Mouse (Mus musculus) E14TG2a.4 (cell line): ENCODE measurements at regions not wholly inside any gene's neighbourhood (a gene's known extent, or its start where the extent isn't known, plus 50 kb on each side); places are given as distances from the start of the nearest gene placed in this dataset.

Source experiments
- H3K27me3 ChIP-seq: 2 replicates; pipeline ENCODE4 v1.6.1; 2014; ENCODE audit warnings: low read length, control low read depth; ENCODE audit not compliant: insufficient read depth
- H3K36me3 ChIP-seq: 2 replicates; pipeline ENCODE4 v1.6.1; 2014; ENCODE audit warnings: low read length, control low read depth; ENCODE audit not compliant: insufficient read depth
- H3K4me1 ChIP-seq: replicated peaks from 2 replicates; pipeline ENCODE4 v1.6.1; 2014; ENCODE audit warnings: low read depth, low read length, control low read depth
- H3K4me3 ChIP-seq: replicated peaks from 2 replicates; pipeline ENCODE4 v1.5.1; 2014; ENCODE audit warnings: mild to moderate bottlenecking, low read length
- H3K9me3 ChIP-seq: 2 replicates; pipeline ENCODE4 v1.6.1; 2014; ENCODE audit warnings: low read length, control low read depth
- CTCF ChIP-seq: conservative IDR thresholded peaks from 2 replicates; pipeline ENCODE4 v1.5.1; 2014; ENCODE audit warnings: low read length
- NANOG ChIP-seq: IDR thresholded peaks from 2 replicates; pipeline ENCODE4 v1.6.1; 2014; ENCODE audit warnings: borderline replicate concordance, low read length, mixed read lengths
- POU5F1 ChIP-seq: IDR thresholded peaks from 2 replicates; pipeline ENCODE4 v1.6.1; 2014; ENCODE audit warnings: low read length, borderline replicate concordance

GRCm38 (mm10) chr8:117863837-117864236 is 62.1 kb upstream of the Mphosph6 start:
- Histone ChIP-seq H3K4me3 (no peak overlapping the region), H3K4me1 (peaks cover 11% of the 10 kb centered on the region), H3K9me3 (no peaks in the 10 kb centered on the region), H3K36me3 (no peaks in the 10 kb centered on the region), H3K27me3 (peaks cover 9% of the 10 kb centered on the region)
- TF ChIP-seq NANOG (no peak), CTCF (peak; percentile 71)

GRCm38 (mm10) chr8:117862318-117862717 is 60.6 kb upstream of the Mphosph6 start:
- no peak overlapping the region for H3K4me3 ChIP-seq
- peaks cover 11% of the 10 kb centered on the region for H3K4me1 ChIP-seq
- no peaks in the 10 kb centered on the region for H3K9me3 ChIP-seq
- H3K36me3 ChIP-seq = no peaks in the 10 kb centered on the region
- H3K27me3 ChIP-seq = peaks cover 9% of the 10 kb centered on the region
- TF ChIP-seq POU5F1 = no peak
- no peak for TF ChIP-seq NANOG
- TF ChIP-seq CTCF = no peak

GRCm38 (mm10) chr8:117859734-117860133 is 58.0 kb upstream of the Mphosph6 start:
- Histone ChIP-seq H3K4me3 (peak overlapping the region; percentile 49), H3K36me3 (no peaks in the 10 kb centered on the region)

GRCm38 (mm10) chr8:117859095-117859494 is 57.4 kb upstream of the Mphosph6 start:
- Histone ChIP-seq H3K27me3 (peaks cover 9% of the 10 kb centered on the region), H3K4me1 (peaks cover 24% of the 10 kb centered on the region), H3K9me3 (no peaks in the 10 kb centered on the region), H3K4me3 (no peak overlapping the region), H3K36me3 (no peaks in the 10 kb centered on the region)
- TF ChIP-seq POU5F1 = no peak
- no peak for TF ChIP-seq NANOG
- no peak for TF ChIP-seq CTCF

More at GRCm38 (mm10) chr8:117859734-117860133, 58.0 kb upstream of the Mphosph6 start:
- Histone ChIP-seq H3K9me3 (no peaks in the 10 kb centered on the region), H3K4me1 (peaks cover 17% of the 10 kb centered on the region), H3K27me3 (peaks cover 9% of the 10 kb centered on the region)
- TF ChIP-seq NANOG = no peak
- TF ChIP-seq CTCF = no peak
- TF ChIP-seq POU5F1 = no peak

- Histone ChIP-seq H3K9me3 (no peaks in the 10 kb centered on the region), H3K4me3 (no peak overlapping the region), H3K36me3 (no peaks in the 10 kb centered on the region), H3K4me1 (peaks cover 53% of the 10 kb centered on the region), H3K27me3 (peaks cover 9% of the 10 kb centered on the region)
- no peak for TF ChIP-seq CTCF
- TF ChIP-seq NANOG = no peak
- TF ChIP-seq POU5F1 = no peak
Measured at GRCm38 (mm10) chr8:117856121-117856520, 54.4 kb upstream of the Mphosph6 start.

GRCm38 (mm10) chr8:117854942-117855491 is 53.3 kb upstream of the Mphosph6 start:
- Histone ChIP-seq H3K36me3 (no peaks in the 10 kb centered on the region), H3K4me1 (peaks cover 52% of the 10 kb centered on the region), H3K4me3 (no peak overlapping the region), H3K27me3 (peaks cover 3% of the 10 kb centered on the region; the same call in 1 of the 2 replicates), H3K9me3 (no peaks in the 10 kb centered on the region)
- no peak for TF ChIP-seq POU5F1
- no peak for TF ChIP-seq NANOG
- no peak for TF ChIP-seq CTCF

- no peaks in the 10 kb centered on the region for H3K36me3 ChIP-seq
- no peaks in the 10 kb centered on the region; the same call in 1 of the 2 replicates for H3K27me3 ChIP-seq
- no peak overlapping the region for H3K4me3 ChIP-seq
- peaks cover 45% of the 10 kb centered on the region for H3K4me1 ChIP-seq
- TF ChIP-seq POU5F1 = no peak
- TF ChIP-seq NANOG = no peak
- TF ChIP-seq CTCF = no peak
- H3K9me3 ChIP-seq = no peaks in the 10 kb centered on the region
Measured at GRCm38 (mm10) chr8:117854301-117854700, 52.6 kb upstream of the Mphosph6 start.

GRCm38 (mm10) chr8:117853408-117853807 is 51.7 kb upstream of the Mphosph6 start:
- H3K27me3 ChIP-seq = no peaks in the 10 kb centered on the region; the same call in 1 of the 2 replicates
- TF ChIP-seq CTCF (no peak), POU5F1 (no peak), NANOG (no peak)
- H3K9me3 ChIP-seq = no peaks in the 10 kb centered on the region
- H3K4me1 ChIP-seq = peaks cover 45% of the 10 kb centered on the region
- no peaks in the 10 kb centered on the region for H3K36me3 ChIP-seq
- no peak overlapping the region for H3K4me3 ChIP-seq

GRCm38 (mm10) chr8:117852521-117852920 is 50.8 kb upstream of the Mphosph6 start:
- H3K4me1 ChIP-seq = peaks cover 49% of the 10 kb centered on the region
- no peaks in the 10 kb centered on the region; the same call in 1 of the 2 replicates for H3K27me3 ChIP-seq
- no peak overlapping the region for H3K4me3 ChIP-seq
- H3K36me3 ChIP-seq = no peaks in the 10 kb centered on the region
- H3K9me3 ChIP-seq = no peaks in the 10 kb centered on the region
- no peak for TF ChIP-seq NANOG
